Mouse (Mus musculus): ENCODE measurements at regions not wholly inside any gene's neighbourhood (a gene's known extent, or its start where the extent isn't known, plus 50 kb on each side); places are given as distances from the start of the nearest gene placed in this dataset.

DNA sequence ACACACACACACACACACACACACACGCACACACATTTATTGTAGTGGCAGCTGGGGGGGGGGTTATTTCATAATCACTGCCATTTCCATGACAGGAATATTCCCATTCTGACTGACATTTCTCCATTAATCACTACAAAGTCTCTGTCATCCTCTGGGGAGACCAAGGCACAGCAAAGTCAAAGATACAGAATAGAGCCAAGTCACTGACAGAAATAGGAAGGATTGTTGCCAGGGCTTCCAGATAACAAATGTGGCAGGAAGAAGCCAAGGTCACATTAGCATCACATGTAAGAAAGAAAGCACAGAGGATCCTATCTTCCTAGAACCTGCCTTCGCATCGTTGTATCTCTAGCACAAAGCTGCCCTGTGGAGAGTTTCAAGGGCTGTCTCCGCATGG lies 205.6 kb downstream of the Ly86 start:
- H3K4me3 ChIP-seq (replicated peaks in 1 of 3; ENCODE audit: low read depth in 2 of 3, low read length in 2 of 3, poor library complexity in 1 of 3) = no peak overlapping the region
- peaks cover 4 to 22% of the 10 kb centered on the region in 2 experiments; a peak in 3 of 4 replicates for H3K4me1 ChIP-seq (ENCODE audit: control insufficient read depth in 1 of 2, insufficient read depth in 2 of 2)
- no peaks in the 10 kb centered on the region for H3K9me3 ChIP-seq (replicated peaks; ENCODE audit: low read length)
- no peak for DNase-seq (ENCODE audit: extremely low read depth)
- H3K4me2 ChIP-seq (ENCODE audit: insufficient read depth, low read depth, poor library complexity, severe bottlenecking) = no peak overlapping the region
- H3K27me3 ChIP-seq (replicated peaks) = no peaks in the 10 kb centered on the region
- dilution Hi-C loops (cut with MboI; ENCODE audit: extremely low pct_ligation_motif_present, extremely low pct_unique_long_range_greater_than_20kb, low sequenced_read_pairs) (no loop called here), in situ Hi-C loops (cut with MboI; ENCODE audit: low pct_ligation_motif_present, low pct_unique_long_range_greater_than_20kb, low sequenced_read_pairs) (no loop called here)
- no peak overlapping the region for H3K27ac ChIP-seq (ENCODE audit: insufficient read depth, low read depth)
- no peak overlapping the region for H3K9ac ChIP-seq (ENCODE audit: insufficient read depth, low read depth)
- TF ChIP-seq TCF12 (IDR thresholded peaks at IDR 0.05; ENCODE audit: low read depth, low read length) (no peak), RCOR1 (conservative IDR thresholded peaks at IDR 0.05; ENCODE audit: low read depth, low read length) (no peak), MAFK (IDR thresholded peaks at IDR 0.05; ENCODE audit: insufficient replicate concordance, low read length) (no peak), HCFC1 (IDR thresholded peaks at IDR 0.05; ENCODE audit: low read depth, low read length) (no peak), JUND (conservative IDR thresholded peaks at IDR 0.05; ENCODE audit: low read depth, low read length) (no peak), CHD1 (IDR thresholded peaks at IDR 0.05; ENCODE audit: low read depth, low read length) (no peak), RAD21 (IDR thresholded peaks at IDR 0.05; ENCODE audit: low read depth, low read length) (no peak), CHD2 (IDR thresholded peaks at IDR 0.05; ENCODE audit: low read length) (no peak), ETS1 (conservative IDR thresholded peaks at IDR 0.05; ENCODE audit: low read depth, low read length) (no peak), SIN3A (IDR thresholded peaks at IDR 0.05; ENCODE audit: low read length) (no peak), NRF1 (IDR thresholded peaks at IDR 0.05; ENCODE audit: low read depth, low read length) (no peak), ELF1 (IDR thresholded peaks at IDR 0.05; ENCODE audit: low read depth, low read length) (no peak), ZC3H11A (IDR thresholded peaks at IDR 0.05; ENCODE audit: low read depth, low read length) (no peak), PAX5 (IDR thresholded peaks at IDR 0.05; ENCODE audit: low read length) (no peak), ZKSCAN1 (IDR thresholded peaks at IDR 0.05; ENCODE audit: borderline replicate concordance, low read depth, low read length) (no peak), MAZ (IDR thresholded peaks at IDR 0.05; ENCODE audit: low read depth, low read length) (no peak)
- no peaks in the 10 kb centered on the region for H3K36me3 ChIP-seq (replicated peaks in 1 of 2; ENCODE audit: control insufficient read depth in 1 of 2, insufficient read depth in 1 of 2, low read length in 1 of 2)
- no peaks in the 10 kb centered on the region for H3K79me2 ChIP-seq (replicated peaks; ENCODE audit: control insufficient read depth, extremely low read depth, insufficient read depth, poor library complexity, severe bottlenecking)

DNA sequence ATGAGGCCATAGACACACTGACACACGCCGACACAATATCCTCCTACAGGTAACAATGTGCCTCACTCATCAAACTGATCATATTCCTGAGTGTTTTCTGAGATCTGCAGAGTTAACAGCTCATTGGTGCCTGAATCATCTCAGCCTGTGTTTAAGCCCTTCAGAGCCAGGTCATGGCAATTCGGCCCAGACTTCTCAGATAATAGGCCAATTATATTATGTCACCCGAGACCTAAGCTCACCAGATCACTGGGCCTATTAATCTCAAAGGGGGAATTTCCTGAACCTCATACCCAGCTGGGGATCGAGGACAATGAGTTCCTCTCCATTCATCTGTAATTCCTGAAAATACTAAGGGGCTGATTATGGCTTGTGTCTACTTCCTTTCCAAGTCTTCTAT lies 208.4 kb downstream of the Ly86 start:
- H3K9ac ChIP-seq (ENCODE audit: insufficient read depth, low read depth) = no peak overlapping the region
- H3K4me2 ChIP-seq (ENCODE audit: insufficient read depth, low read depth, poor library complexity, severe bottlenecking) = no peak overlapping the region
- dilution Hi-C loops (cut with MboI; ENCODE audit: extremely low pct_ligation_motif_present, extremely low pct_unique_long_range_greater_than_20kb, low sequenced_read_pairs) (no loop called here), in situ Hi-C loops (cut with MboI; ENCODE audit: low pct_ligation_motif_present, low pct_unique_long_range_greater_than_20kb, low sequenced_read_pairs) (no loop called here)
- no peak overlapping the region for H3K4me3 ChIP-seq (replicated peaks in 1 of 3; ENCODE audit: low read depth in 2 of 3, low read length in 2 of 3, poor library complexity in 1 of 3)
- TF ChIP-seq ZNF384 (IDR thresholded peaks at IDR 0.05; ENCODE audit: low read depth, low read length) (no peak), PAX5 (IDR thresholded peaks at IDR 0.05; ENCODE audit: low read length) (no peak), BHLHE40 (IDR thresholded peaks at IDR 0.05; ENCODE audit: low read depth, low read length) (no peak), ZMIZ1 (IDR thresholded peaks at IDR 0.05; ENCODE audit: low read depth, low read length) (no peak), ZKSCAN1 (IDR thresholded peaks at IDR 0.05; ENCODE audit: borderline replicate concordance, low read depth, low read length) (no peak), RAD21 (IDR thresholded peaks at IDR 0.05; ENCODE audit: low read depth, low read length) (no peak), POLR2AphosphoS2 (IDR thresholded peaks at IDR 0.05; ENCODE audit: low read depth, low read length) (no peak), GABPA (IDR thresholded peaks at IDR 0.05; ENCODE audit: insufficient replicate concordance, low read depth, low read length) (no peak), POLR2A (IDR thresholded peaks at IDR 0.05; ENCODE audit: low read depth, low read length) (no peak), USF2 (conservative IDR thresholded peaks at IDR 0.05; ENCODE audit: low read depth, low read length) (no peak), CHD1 (IDR thresholded peaks at IDR 0.05; ENCODE audit: low read depth, low read length) (no peak), RCOR1 (conservative IDR thresholded peaks at IDR 0.05; ENCODE audit: low read depth, low read length) (no peak), CHD2 (IDR thresholded peaks at IDR 0.05; ENCODE audit: low read length) (no peak), KAT2A (IDR thresholded peaks at IDR 0.05; ENCODE audit: insufficient replicate concordance, low read length) (no peak), CTCF (conservative IDR thresholded peaks at IDR 0.05 in 1 of 2, IDR thresholded peaks at IDR 0.05 in 1 of 2; ENCODE audit: low read depth in 2 of 2, low read length in 2 of 2) (no peak), EP300 (IDR thresholded peaks at IDR 0.05; ENCODE audit: low read length) (no peak), E2F4 (IDR thresholded peaks at IDR 0.05; ENCODE audit: insufficient replicate concordance, low read depth, low read length) (no peak), SIN3A (IDR thresholded peaks at IDR 0.05; ENCODE audit: low read length) (no peak), TCF12 (IDR thresholded peaks at IDR 0.05; ENCODE audit: low read depth, low read length) (no peak)
- H3K36me3 ChIP-seq (replicated peaks in 1 of 2; ENCODE audit: control insufficient read depth in 1 of 2, insufficient read depth in 1 of 2, low read length in 1 of 2) = no peaks in the 10 kb centered on the region
- no peak overlapping the region for H3K27ac ChIP-seq (ENCODE audit: insufficient read depth, low read depth)
- DNase-seq (ENCODE audit: extremely low read depth) = no peak
- no peaks in the 10 kb centered on the region for H3K79me2 ChIP-seq (replicated peaks; ENCODE audit: control insufficient read depth, extremely low read depth, insufficient read depth, poor library complexity, severe bottlenecking)
- peaks cover 9 to 24% of the 10 kb centered on the region in 2 experiments for H3K4me1 ChIP-seq (ENCODE audit: control insufficient read depth in 1 of 2, insufficient read depth in 2 of 2)
- no peaks in the 10 kb centered on the region for H3K9me3 ChIP-seq (replicated peaks; ENCODE audit: low read length)
- H3K27me3 ChIP-seq (replicated peaks) = no peaks in the 10 kb centered on the region
